Mouse (Mus musculus) embryonic facial prominence, embryonic 14.5 days (tissue): Measurements from ENCODE around the gene Prpsap1. TPM values are rescaled to one million over a fixed set of nuclear protein-coding genes. Genes with fewer than 3 reads are reported as not detected.

Source experiments
- ATAC-seq: fragments of 200-750 bp; cut with Nextera tagmentation; 2 replicates; pipeline ENCODE4 v1.8.0; 2017; ENCODE audit warnings: low read depth, moderate number of reproducible peaks, moderate TSS enrichment
- DNase-seq: peaks from one replicate; pipeline ENCODE4 v3.0.0-alpha.2; 2015; ENCODE audit warnings: low spot score
- H3K27ac ChIP-seq: fragments of 300-500 bp; sonication (generic); replicated peaks from 2 replicates; pipeline ENCODE4 v1.5.1; 2014; ENCODE audit warnings: low read depth, mild to moderate bottlenecking, low read length, moderate library complexity
- H3K27me3 ChIP-seq: fragments of 300-500 bp; sonication (generic); replicated peaks from 2 replicates; pipeline ENCODE4 v1.6.1; 2014; ENCODE audit warnings: low read length; ENCODE audit not compliant: control insufficient read depth, insufficient read depth
- H3K36me3 ChIP-seq: fragments of 300-500 bp; sonication (generic); 2 replicates; pipeline ENCODE4 v1.6.1; 2014; ENCODE audit warnings: low read length, mixed read lengths; ENCODE audit not compliant: control insufficient read depth, insufficient read depth
- H3K4me1 ChIP-seq: fragments of 300-500 bp; sonication (generic); 2 replicates; pipeline ENCODE4 v1.6.1; 2014; ENCODE audit warnings: antibody characterized with exemption, low read length; ENCODE audit not compliant: control insufficient read depth, insufficient read depth
- H3K4me2 ChIP-seq: fragments of 300-500 bp; sonication (generic); 2 replicates; pipeline ENCODE4 v1.6.1; 2014; ENCODE audit warnings: low read depth, mild to moderate bottlenecking, low read length, moderate library complexity, mixed read lengths
- H3K4me3 ChIP-seq: fragments of 300-500 bp; sonication (generic); 2 replicates; pipeline ENCODE4 v1.5.1; 2014; ENCODE audit warnings: low read depth, mild to moderate bottlenecking, low read length
- H3K9ac ChIP-seq: fragments of 300-500 bp; sonication (generic); 2 replicates; pipeline ENCODE4 v1.6.1; 2014; ENCODE audit warnings: low read depth, mild to moderate bottlenecking, low read length, moderate library complexity, mixed read lengths
- H3K9me3 ChIP-seq: fragments of 300-500 bp; sonication (generic); 2 replicates; pipeline ENCODE4 v1.6.1; 2016; ENCODE audit warnings: low read length; ENCODE audit not compliant: control insufficient read depth
- WGBS: fragments of 180-500 bp; shearing (Covaris S2); extraction: QIAGEN DNeasy Blood & Tissue Kit; methylation state at CpG from one replicate; pipeline ENCODE4 v1.1.7; 2014; 5-methylcytosine and 5-hydroxymethylcytosine counted together
- polyA plus RNA-seq: library from polyadenylated mRNA; unstranded; fragments of >200 nt; fragmentation: Nextera tagmentation; extraction: Ambion mirVana; gene quantifications from 2 replicates; pipeline ENCODE4 v1.2.1, GENCODE M21; 2014

Gene Prpsap1
- 122 and 145 TPM in 2 replicates for polyA plus RNA-seq

GRCm38 (mm10) chr11:116493795-116494252 lies at the start of gene Prpsap1:
Gene Prpsap1, minus strand, starts transcription at chr11:116494202.
- Histone ChIP-seq H3K36me3 (no peaks in the 10 kb centered on the region), H3K9me3 (peaks cover 3% of the 10 kb centered on the region; the same call in 1 of the 2 replicates), H3K4me1 (peaks cover 15% of the 10 kb centered on the region), H3K4me3 (no peak within 1 kb of the TSS), H3K4me2 (no peak within 1 kb of the TSS), H3K27me3 (no peaks in the 10 kb centered on the region), H3K9ac (peak within 1 kb of the TSS; percentile 14; the same call in 1 of the 2 replicates), H3K27ac (peak within 1 kb of the TSS; percentile 68)
- DNase-seq (peak; percentile 63), ATAC-seq (no peak)
- WGBS: 27% methylated on average over 4 of the region's 4 CpGs

GRCm38 (mm10) chr11:116543110-116543509 lies 49.1 kb upstream of the Prpsap1 start:
- Histone ChIP-seq H3K9me3 (no peaks in the 10 kb centered on the region), H3K4me1 (no peaks in the 10 kb centered on the region), H3K27me3 (no peaks in the 10 kb centered on the region), H3K4me3 (no peak overlapping the region), H3K36me3 (peaks cover 94% of the 10 kb centered on the region), H3K4me2 (no peak overlapping the region), H3K9ac (no peak overlapping the region), H3K27ac (no peak overlapping the region)
- ATAC-seq: no peak
- no peak for DNase-seq
- WGBS: 91% methylated on average over 4 of the region's 4 CpGs

- no peak for DNase-seq
- no peak overlapping the region for H3K27ac ChIP-seq
- H3K27me3 ChIP-seq: no peaks in the 10 kb centered on the region
- H3K9ac ChIP-seq: no peak overlapping the region
- no peak for ATAC-seq
- H3K9me3 ChIP-seq: no peaks in the 10 kb centered on the region
- no peak overlapping the region for H3K4me3 ChIP-seq
- no peak overlapping the region for H3K4me2 ChIP-seq
- peaks cover 90% of the 10 kb centered on the region for H3K36me3 ChIP-seq
- WGBS: 92% methylated on average over 6 of the region's 11 CpGs
- H3K4me1 ChIP-seq: no peaks in the 10 kb centered on the region
These were observed 47.2 kb upstream of the Prpsap1 start for GRCm38 (mm10) chr11:116541183-116541582.

- no peak overlapping the region for H3K4me3 ChIP-seq
- peaks cover 60% of the 10 kb centered on the region for H3K36me3 ChIP-seq
- no peak overlapping the region for H3K4me2 ChIP-seq
- ATAC-seq (no peak), DNase-seq (no peak)
- peaks cover 9% of the 10 kb centered on the region; the same call in 1 of the 2 replicates for H3K27me3 ChIP-seq
- H3K27ac ChIP-seq: no peak overlapping the region
- H3K9me3 ChIP-seq: no peaks in the 10 kb centered on the region
- H3K9ac ChIP-seq: no peak overlapping the region
- peaks cover 6% of the 10 kb centered on the region for H3K4me1 ChIP-seq
- 70% methylated on average over 12 of the region's 12 CpGs for WGBS
These were observed 44.2 kb upstream of the Prpsap1 start for GRCm38 (mm10) chr11:116538142-116538735.

- no peaks in the 10 kb centered on the region for H3K9me3 ChIP-seq
- H3K4me1 ChIP-seq: peaks cover 8% of the 10 kb centered on the region
- DNase-seq: no peak
- H3K36me3 ChIP-seq: peaks cover 52% of the 10 kb centered on the region
- H3K4me2 ChIP-seq: no peak overlapping the region
- H3K9ac ChIP-seq: no peak overlapping the region
- ATAC-seq: no peak
- H3K27me3 ChIP-seq: peaks cover 18% of the 10 kb centered on the region
- WGBS: 56% methylated on average over 5 of the region's 5 CpGs
- H3K4me3 ChIP-seq: no peak overlapping the region
- no peak overlapping the region for H3K27ac ChIP-seq
These were observed 43.4 kb upstream of the Prpsap1 start for GRCm38 (mm10) chr11:116537388-116537787.

- Histone ChIP-seq H3K27me3 (peaks cover 25% of the 10 kb centered on the region), H3K27ac (no peak overlapping the region), H3K4me2 (no peak overlapping the region), H3K9ac (no peak overlapping the region), H3K36me3 (peaks cover 45% of the 10 kb centered on the region), H3K4me3 (no peak overlapping the region), H3K4me1 (peaks cover 15% of the 10 kb centered on the region), H3K9me3 (no peaks in the 10 kb centered on the region)
- DNase-seq (no peak), ATAC-seq (no peak)
- 85% methylated on average over 7 of the region's 7 CpGs for WGBS
These were observed 42.7 kb upstream of the Prpsap1 start for GRCm38 (mm10) chr11:116536685-116537084.

GRCm38 (mm10) chr11:116534154-116534865 lies 40.3 kb upstream of the Prpsap1 start:
- Histone ChIP-seq H3K36me3 (peaks cover 21% of the 10 kb centered on the region), H3K4me3 (peak overlapping the region; percentile 60), H3K27ac (no peak overlapping the region), H3K4me2 (peak overlapping the region; percentile 99), H3K4me1 (peaks cover 24% of the 10 kb centered on the region), H3K27me3 (peaks cover 43% of the 10 kb centered on the region), H3K9ac (peak overlapping the region; percentile 65; the same call in 1 of the 2 replicates), H3K9me3 (no peaks in the 10 kb centered on the region)
- ATAC-seq (peak; percentile 67), DNase-seq (peak; percentile 89)
- WGBS: 20% methylated on average over 20 of the region's 20 CpGs

- peak overlapping the region; percentile 99 for H3K4me2 ChIP-seq
- no peaks in the 10 kb centered on the region for H3K9me3 ChIP-seq
- peaks cover 43% of the 10 kb centered on the region for H3K27me3 ChIP-seq
- peaks cover 24% of the 10 kb centered on the region for H3K4me1 ChIP-seq
- peak overlapping the region; percentile 60 for H3K4me3 ChIP-seq
- WGBS: 1% methylated on average over 37 of the region's 63 CpGs
- no peak overlapping the region for H3K27ac ChIP-seq
- no peak for DNase-seq
- peaks cover 13% of the 10 kb centered on the region for H3K36me3 ChIP-seq
- peak overlapping the region; percentile 65 for H3K9ac ChIP-seq
- peak; percentile 11; the same call in 1 of the 2 replicates for ATAC-seq
These were observed 39.5 kb upstream of the Prpsap1 start for GRCm38 (mm10) chr11:116533341-116534153.
